Mouse (Mus musculus): ENCODE results near the gene Serpinb6b. TPM values are rescaled to one million over a fixed set of nuclear protein-coding genes. Genes with fewer than 3 reads are reported as not detected.
"Not testable (repeated sequence)": the region's sequence is repeated elsewhere in the genome, so short reads cannot be mapped to it uniquely, and the experiment has no call there.

Serpinb6b gene
- total RNA-seq, 1 experiment = 2.5 TPM

- in situ Hi-C loops (cut with MboI; ENCODE audit: low sequenced_read_pairs in 2 of 2, unreplicated experiment in 2 of 2) = no loop called here
- H3K27ac ChIP-seq (ENCODE audit: insufficient read depth, low read depth, low read length, poor library complexity, severe bottlenecking) = no peak overlapping the region
Observed at GRCm38 (mm10) chr13:32927241-32927640, 37.8 kb upstream of the Serpinb6b start.

GRCm38 (mm10) chr13:32929107-32929750 lies 35.8 kb upstream of the Serpinb6b start:
- no peak for DNase-seq (ENCODE audit: low read depth, low spot score)
- Histone ChIP-seq H3K36me3 (ENCODE audit: control insufficient read depth, insufficient read depth, low read length, poor library complexity, severe bottlenecking) (no peaks in the 10 kb centered on the region), H3K9ac (ENCODE audit: insufficient read depth, low read depth, low read length, poor library complexity, severe bottlenecking) (no peak overlapping the region), H3K4me3 (ENCODE audit: insufficient read depth in 1 of 2, low read depth in 1 of 2, low read length in 2 of 2, poor library complexity in 1 of 2, severe bottlenecking in 1 of 2) (no peak overlapping the region), H3K27ac (ENCODE audit: insufficient read depth, low read depth, low read length, poor library complexity, severe bottlenecking) (no peak overlapping the region), H3K4me1 (ENCODE audit: control insufficient read depth in 2 of 2, insufficient read depth in 2 of 2, low read length in 2 of 2, poor library complexity in 1 of 2) (no peaks in the 10 kb centered on the region), H3K9me3 (ENCODE audit: control insufficient read depth, insufficient read depth, low read depth, low read length) (no peaks in the 10 kb centered on the region)
- TF ChIP-seq CHD2 (IDR thresholded peaks at IDR 0.05; ENCODE audit: low read depth, low read length) (no peak), ZNF384 (IDR thresholded peaks at IDR 0.05; ENCODE audit: low read depth, low read length) (no peak), MAFK (IDR thresholded peaks at IDR 0.05; ENCODE audit: insufficient read depth, low read depth, low read length) (no peak), ZC3H11A (IDR thresholded peaks at IDR 0.05; ENCODE audit: borderline replicate concordance, low read depth, low read length) (no peak), HCFC1 (IDR thresholded peaks at IDR 0.05; ENCODE audit: borderline replicate concordance, insufficient read depth, low read length) (no peak)
- in situ Hi-C loops (cut with MboI; ENCODE audit: low sequenced_read_pairs in 2 of 2, unreplicated experiment in 2 of 2) = no loop called here

More at GRCm38 (mm10) chr13:32927241-32927640, 37.8 kb upstream of the Serpinb6b start:
- Histone ChIP-seq H3K9ac (ENCODE audit: insufficient read depth, low read depth, low read length, poor library complexity, severe bottlenecking) (no peak overlapping the region), H3K4me1 (ENCODE audit: control insufficient read depth in 2 of 2, insufficient read depth in 2 of 2, low read length in 2 of 2, poor library complexity in 1 of 2) (no peaks in the 10 kb centered on the region), H3K4me3 (ENCODE audit: insufficient read depth in 1 of 2, low read depth in 1 of 2, low read length in 2 of 2, poor library complexity in 1 of 2, severe bottlenecking in 1 of 2) (no peak overlapping the region), H3K36me3 (ENCODE audit: control insufficient read depth, insufficient read depth, low read length, poor library complexity, severe bottlenecking) (no peaks in the 10 kb centered on the region), H3K9me3 (ENCODE audit: control insufficient read depth, insufficient read depth, low read depth, low read length) (no peaks in the 10 kb centered on the region)
- no peak for TF ChIP-seq ZC3H11A (IDR thresholded peaks at IDR 0.05; ENCODE audit: borderline replicate concordance, low read depth, low read length)
- TF ChIP-seq CHD2 (IDR thresholded peaks at IDR 0.05; ENCODE audit: low read depth, low read length) = no peak
- no peak for TF ChIP-seq MAFK (IDR thresholded peaks at IDR 0.05; ENCODE audit: insufficient read depth, low read depth, low read length)
- no peak for TF ChIP-seq HCFC1 (IDR thresholded peaks at IDR 0.05; ENCODE audit: borderline replicate concordance, insufficient read depth, low read length)
- no peak for TF ChIP-seq ZNF384 (IDR thresholded peaks at IDR 0.05; ENCODE audit: low read depth, low read length)
- DNase-seq (ENCODE audit: low read depth, low spot score) = no peak

GRCm38 (mm10) chr13:32934706-32935381 lies 30.2 kb upstream of the Serpinb6b start:
- Histone ChIP-seq H3K4me1 (ENCODE audit: control insufficient read depth in 2 of 2, insufficient read depth in 2 of 2, low read length in 2 of 2, poor library complexity in 1 of 2) (no peaks in the 10 kb centered on the region), H3K9ac (ENCODE audit: insufficient read depth, low read depth, low read length, poor library complexity, severe bottlenecking) (no peak overlapping the region), H3K27ac (ENCODE audit: insufficient read depth, low read depth, low read length, poor library complexity, severe bottlenecking) (no peak overlapping the region), H3K9me3 (ENCODE audit: control insufficient read depth, insufficient read depth, low read depth, low read length) (0 out of 2 replicates have a peak, but pooled peaks cover 1% of the 10 kb centered on the region), H3K36me3 (ENCODE audit: control insufficient read depth, insufficient read depth, low read length, poor library complexity, severe bottlenecking) (no peaks in the 10 kb centered on the region), H3K4me3 (ENCODE audit: insufficient read depth in 1 of 2, low read depth in 1 of 2, low read length in 2 of 2, poor library complexity in 1 of 2, severe bottlenecking in 1 of 2) (no peak overlapping the region)
- in situ Hi-C loops (cut with MboI; ENCODE audit: low sequenced_read_pairs in 2 of 2, unreplicated experiment in 2 of 2) = no loop called here
- TF ChIP-seq ZNF384 (IDR thresholded peaks at IDR 0.05; ENCODE audit: low read depth, low read length) = no peak
- no peak for TF ChIP-seq ZC3H11A (IDR thresholded peaks at IDR 0.05; ENCODE audit: borderline replicate concordance, low read depth, low read length)
- DNase-seq (ENCODE audit: low read depth, low spot score) = no peak

GRCm38 (mm10) chr13:32938275-32938674 lies 26.7 kb upstream of the Serpinb6b start:
- H3K36me3 ChIP-seq (ENCODE audit: control insufficient read depth, insufficient read depth, low read length, poor library complexity, severe bottlenecking); H3K9me3 ChIP-seq (ENCODE audit: control insufficient read depth, insufficient read depth, low read depth, low read length); DNase-seq (ENCODE audit: low read depth, low spot score); H3K27ac ChIP-seq (ENCODE audit: insufficient read depth, low read depth, low read length, poor library complexity, severe bottlenecking); H3K4me1 ChIP-seq (ENCODE audit: control insufficient read depth in 2 of 2, insufficient read depth in 2 of 2, low read length in 2 of 2, poor library complexity in 1 of 2); H3K9ac ChIP-seq (ENCODE audit: insufficient read depth, low read depth, low read length, poor library complexity, severe bottlenecking); H3K4me3 ChIP-seq (ENCODE audit: insufficient read depth in 1 of 2, low read depth in 1 of 2, low read length in 2 of 2, poor library complexity in 1 of 2, severe bottlenecking in 1 of 2); in situ Hi-C loops (cut with MboI; ENCODE audit: low sequenced_read_pairs in 2 of 2, unreplicated experiment in 2 of 2): not testable (repeated sequence)

GRCm38 (mm10) chr13:32939191-32939590 lies 25.8 kb upstream of the Serpinb6b start:
- in situ Hi-C loops (cut with MboI; ENCODE audit: low sequenced_read_pairs in 2 of 2, unreplicated experiment in 2 of 2); H3K36me3 ChIP-seq (ENCODE audit: control insufficient read depth, insufficient read depth, low read length, poor library complexity, severe bottlenecking); H3K9me3 ChIP-seq (ENCODE audit: control insufficient read depth, insufficient read depth, low read depth, low read length); H3K4me3 ChIP-seq (ENCODE audit: insufficient read depth in 1 of 2, low read depth in 1 of 2, low read length in 2 of 2, poor library complexity in 1 of 2, severe bottlenecking in 1 of 2); DNase-seq (ENCODE audit: low read depth, low spot score); H3K27ac ChIP-seq (ENCODE audit: insufficient read depth, low read depth, low read length, poor library complexity, severe bottlenecking); H3K9ac ChIP-seq (ENCODE audit: insufficient read depth, low read depth, low read length, poor library complexity, severe bottlenecking); H3K4me1 ChIP-seq (ENCODE audit: control insufficient read depth in 2 of 2, insufficient read depth in 2 of 2, low read length in 2 of 2, poor library complexity in 1 of 2): not testable (repeated sequence)

All from ES-E14 (cell line).